Mouse (Mus musculus) ES-E14 (cell line): ENCODE measurements at regions not wholly inside any gene's neighbourhood (a gene's known extent, or its start where the extent isn't known, plus 50 kb on each side); places are given as distances from the start of the nearest gene placed in this dataset.

Source experiments
- CHD2 ChIP-seq: IDR thresholded peaks from 2 replicates; pipeline ENCODE4 v1.6.1; 2014; ENCODE audit warnings: mild to moderate bottlenecking, low read depth, low read length, inconsistent platforms
- HCFC1 ChIP-seq: IDR thresholded peaks from 2 replicates; pipeline ENCODE4 v1.6.1; 2012; ENCODE audit warnings: low read length, inconsistent platforms, borderline replicate concordance; ENCODE audit not compliant: insufficient read depth
- MAFK ChIP-seq: IDR thresholded peaks from 2 replicates; pipeline ENCODE4 v1.6.1; 2014; ENCODE audit warnings: mild to moderate bottlenecking, low read depth, low read length, inconsistent platforms; ENCODE audit not compliant: insufficient read depth
- ZC3H11A ChIP-seq: IDR thresholded peaks from 2 replicates; pipeline ENCODE4 v1.6.1; 2012; ENCODE audit warnings: low read depth, mild to moderate bottlenecking, inconsistent platforms, low read length, borderline replicate concordance
- ZNF384 ChIP-seq: IDR thresholded peaks from 2 replicates; pipeline ENCODE4 v1.6.1; 2012; ENCODE audit warnings: low read depth, low read length, inconsistent platforms

- TF ChIP-seq ZC3H11A (no peak), MAFK (no peak), CHD2 (no peak), HCFC1 (no peak), ZNF384 (no peak)
Observed at GRCm38 (mm10) chr13:83072073-83072472, 431.8 kb upstream of the Mef2c start.
